Mouse (Mus musculus): ENCODE data around the gene Sgcd. TPM values are rescaled to one million over a fixed set of nuclear protein-coding genes. Genes with fewer than 3 reads are reported as not detected.
"Not testable (repeated sequence)": the region's sequence is repeated elsewhere in the genome, so short reads cannot be mapped to it uniquely, and the experiment has no call there.

The Sgcd gene
- polyA plus RNA-seq, 1 experiment, result 3.4 TPM

GRCm38 (mm10) chr11:47473493-47474230 is 515.1 kb downstream of the Sgcd start:
- peak; percentile 32 to 64 for DNase-seq (ENCODE audit: extremely low spot score in 1 of 2, low spot score in 1 of 2)

- DNase-seq (ENCODE audit: extremely low spot score in 1 of 2, low spot score in 1 of 2), result not testable (repeated sequence)
Observed at GRCm38 (mm10) chr11:47460700-47461099, 528.1 kb downstream of the Sgcd start.

- DNase-seq (ENCODE audit: extremely low spot score in 1 of 2, low spot score in 1 of 2), result no peak
Observed at GRCm38 (mm10) chr11:47460149-47460548, 528.6 kb downstream of the Sgcd start.

- DNase-seq (ENCODE audit: extremely low spot score in 1 of 2, low spot score in 1 of 2), result no peak
Observed at GRCm38 (mm10) chr11:47459214-47459613, 529.6 kb downstream of the Sgcd start.

- DNase-seq (ENCODE audit: extremely low spot score in 1 of 2, low spot score in 1 of 2), result no peak
Observed at GRCm38 (mm10) chr11:47447790-47448189, 541.0 kb downstream of the Sgcd start.

- DNase-seq (ENCODE audit: extremely low spot score in 1 of 2, low spot score in 1 of 2), result no peak
Observed at GRCm38 (mm10) chr11:47446337-47446736, 542.4 kb downstream of the Sgcd start.

GRCm38 (mm10) chr11:47445683-47446082 is 543.1 kb downstream of the Sgcd start:
- DNase-seq (ENCODE audit: extremely low spot score in 1 of 2, low spot score in 1 of 2), result no peak

- DNase-seq (ENCODE audit: extremely low spot score in 1 of 2, low spot score in 1 of 2), result no peak
Observed at GRCm38 (mm10) chr11:47442266-47442665, 546.5 kb downstream of the Sgcd start.

- DNase-seq (ENCODE audit: extremely low spot score in 1 of 2, low spot score in 1 of 2), result no peak
Observed at GRCm38 (mm10) chr11:47399607-47400006, 589.2 kb downstream of the Sgcd start.

- not testable (repeated sequence) for DNase-seq (ENCODE audit: extremely low spot score in 1 of 2, low spot score in 1 of 2)
Observed at GRCm38 (mm10) chr11:47390798-47391197, 598.0 kb downstream of the Sgcd start.

GRCm38 (mm10) chr11:47389327-47389726 is 599.4 kb downstream of the Sgcd start:
- no peak for DNase-seq (ENCODE audit: extremely low spot score in 1 of 2, low spot score in 1 of 2)

- no peak for DNase-seq (ENCODE audit: extremely low spot score in 1 of 2, low spot score in 1 of 2)
Observed at GRCm38 (mm10) chr11:47387726-47388125, 601.0 kb downstream of the Sgcd start.

- no peak for DNase-seq (ENCODE audit: extremely low spot score in 1 of 2, low spot score in 1 of 2)
Observed at GRCm38 (mm10) chr11:47386136-47386535, 602.6 kb downstream of the Sgcd start.

- DNase-seq (ENCODE audit: extremely low spot score in 1 of 2, low spot score in 1 of 2), result no peak
Observed at GRCm38 (mm10) chr11:47379630-47379958, 609.2 kb downstream of the Sgcd start.

GRCm38 (mm10) chr11:47378843-47379629 is 609.7 kb downstream of the Sgcd start:
- peak in 1 of 2 experiments; percentile 36 for DNase-seq (ENCODE audit: extremely low spot score in 1 of 2, low spot score in 1 of 2)

- DNase-seq (ENCODE audit: extremely low spot score in 1 of 2, low spot score in 1 of 2), result peak in 1 of 2 experiments; percentile 5
Observed at GRCm38 (mm10) chr11:47377421-47377820, 611.3 kb downstream of the Sgcd start.

GRCm38 (mm10) chr11:47376915-47377314 is 611.9 kb downstream of the Sgcd start:
- DNase-seq (ENCODE audit: extremely low spot score in 1 of 2, low spot score in 1 of 2), result no peak

GRCm38 (mm10) chr11:47371616-47372015 is 617.2 kb downstream of the Sgcd start:
- no peak for DNase-seq (ENCODE audit: extremely low spot score in 1 of 2, low spot score in 1 of 2)

- no peak for DNase-seq (ENCODE audit: extremely low spot score in 1 of 2, low spot score in 1 of 2)
Observed at GRCm38 (mm10) chr11:47351585-47351984, 637.2 kb downstream of the Sgcd start.

GRCm38 (mm10) chr11:47343486-47343885 is 645.3 kb downstream of the Sgcd start:
- DNase-seq (ENCODE audit: extremely low spot score in 1 of 2, low spot score in 1 of 2), result no peak

- peak in 1 of 2 experiments; percentile 14 for DNase-seq (ENCODE audit: extremely low spot score in 1 of 2, low spot score in 1 of 2)
Observed at GRCm38 (mm10) chr11:47333702-47334101, 655.1 kb downstream of the Sgcd start.

- no peak for DNase-seq (ENCODE audit: extremely low spot score in 1 of 2, low spot score in 1 of 2)
Observed at GRCm38 (mm10) chr11:47305579-47305978, 683.2 kb downstream of the Sgcd start.
